Mouse (Mus musculus): ENCODE measurements at regions not wholly inside any gene's neighbourhood (a gene's known extent, or its start where the extent isn't known, plus 50 kb on each side); places are given as distances from the start of the nearest gene placed in this dataset.

- no peak for DNase-seq
Measured at GRCm38 (mm10) chr14:99521954-99522523, 223.5 kb downstream of the Klf5 start.

GRCm38 (mm10) chr14:99535781-99536180, 237.3 kb downstream of the Klf5 start:
- no peak for DNase-seq

GRCm38 (mm10) chr14:99537286-99537685, 238.8 kb downstream of the Klf5 start:
- DNase-seq: no peak

- no peak for DNase-seq
Measured at GRCm38 (mm10) chr14:99541716-99542115, 243.2 kb downstream of the Klf5 start.

- DNase-seq: no peak
Measured at GRCm38 (mm10) chr14:99547931-99548330, 249.4 kb downstream of the Klf5 start.

- DNase-seq: no peak
Measured at GRCm38 (mm10) chr14:99548363-99549248, 250.1 kb downstream of the Klf5 start.

- DNase-seq: no peak
Measured at GRCm38 (mm10) chr14:99564024-99564423, 265.5 kb downstream of the Klf5 start.

GRCm38 (mm10) chr14:99574146-99574545, 275.7 kb downstream of the Klf5 start:
- no peak for DNase-seq

GRCm38 (mm10) chr14:99578665-99579064, 280.2 kb downstream of the Klf5 start:
- peak in 1 of 2 experiments; percentile 8 for DNase-seq

- DNase-seq: no peak
Measured at GRCm38 (mm10) chr14:99579271-99579759, 280.8 kb downstream of the Klf5 start.

GRCm38 (mm10) chr14:99579765-99580266, 281.3 kb downstream of the Klf5 start:
- no peak for DNase-seq

GRCm38 (mm10) chr14:99584144-99584543, 285.7 kb downstream of the Klf5 start:
- no peak for DNase-seq

GRCm38 (mm10) chr14:99586029-99586428, 287.5 kb downstream of the Klf5 start:
- no peak for DNase-seq

- no peak for DNase-seq
Measured at GRCm38 (mm10) chr14:99590854-99591470, 292.5 kb downstream of the Klf5 start.

GRCm38 (mm10) chr14:99592922-99593321, 294.4 kb downstream of the Klf5 start:
- no peak for DNase-seq

GRCm38 (mm10) chr14:99593864-99594263, 295.4 kb downstream of the Klf5 start:
- DNase-seq: no peak

- DNase-seq: no peak
Measured at GRCm38 (mm10) chr14:99601900-99602299, 303.4 kb downstream of the Klf5 start.

GRCm38 (mm10) chr14:99603257-99603656, 304.8 kb downstream of the Klf5 start:
- no peak for DNase-seq

- no peak for DNase-seq
Measured at GRCm38 (mm10) chr14:99605351-99606100, 307.0 kb downstream of the Klf5 start.

GRCm38 (mm10) chr14:99609003-99609402, 310.5 kb downstream of the Klf5 start:
- no peak for DNase-seq

GRCm38 (mm10) chr14:99611435-99611834, 312.9 kb downstream of the Klf5 start:
- DNase-seq: no peak

GRCm38 (mm10) chr14:99612114-99612513, 313.6 kb downstream of the Klf5 start:
- no peak for DNase-seq
